Mouse (Mus musculus): ENCODE measurements around the gene Ppp2r2d. TPM values are rescaled to one million over a fixed set of nuclear protein-coding genes. Genes with fewer than 3 reads are reported as not detected.

The Ppp2r2d gene
- polyA plus RNA-seq, 1 experiment from 2014 or later: 46.2 TPM

DNA sequence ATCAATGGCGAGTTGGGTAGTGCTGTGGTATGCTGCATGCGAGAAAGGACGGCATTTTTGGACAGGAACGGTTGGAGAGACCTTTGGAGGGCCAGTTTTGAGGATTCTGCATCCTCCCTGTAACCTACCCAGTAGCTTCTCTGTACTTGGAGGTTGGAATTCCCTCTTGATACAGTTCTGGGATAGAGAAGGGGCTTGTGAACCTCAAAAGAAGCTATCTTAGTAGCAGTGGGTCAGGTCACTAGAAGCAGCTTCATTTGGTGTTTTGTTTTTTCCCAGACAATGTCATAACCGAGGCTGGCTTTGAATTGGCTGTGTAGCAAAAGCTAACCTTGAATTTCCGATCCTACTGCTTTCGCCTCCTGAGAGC, 64.3 kb downstream of the Ppp2r2d start:
- H3K27ac ChIP-seq: peak overlapping the region; percentile 97
- H3K36me3 ChIP-seq: 0 out of 2 replicates have a peak, but pooled peaks cover 6% of the 10 kb centered on the region
- H3K4me3 ChIP-seq: peak overlapping the region; percentile 92
- H3K9me3 ChIP-seq: no peaks in the 10 kb centered on the region
- 31% methylated on average over 7 of the region's 7 CpGs for WGBS
- no peak for DNase-seq (ENCODE audit: low spot score)
- no peaks in the 10 kb centered on the region for H3K27me3 ChIP-seq (ENCODE audit: insufficient read depth, poor library complexity, severe bottlenecking)
- H3K4me1 ChIP-seq: peaks cover 38% of the 10 kb centered on the region

DNA sequence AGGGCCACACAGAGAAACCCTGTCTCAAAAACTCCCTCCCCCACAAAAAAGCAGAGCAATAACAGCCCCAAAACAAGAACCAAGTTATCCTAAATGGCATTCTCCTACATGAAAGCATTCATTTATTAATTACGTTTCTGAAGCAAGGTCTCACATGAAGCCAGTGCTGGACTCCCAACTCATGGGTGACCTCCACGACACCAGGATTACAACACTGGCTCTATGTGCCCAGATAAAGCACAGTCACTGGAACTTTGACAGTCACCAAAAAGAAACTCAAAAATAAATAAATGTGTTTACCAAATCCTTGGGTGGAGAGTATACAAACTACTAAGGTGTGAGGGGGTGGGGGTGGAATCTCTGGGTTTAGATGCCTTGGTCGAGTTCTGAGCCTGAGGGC, 67.7 kb downstream of the Ppp2r2d start:
- DNase-seq (ENCODE audit: low spot score): no peak
- Histone ChIP-seq H3K9me3 (no peaks in the 10 kb centered on the region), H3K27me3 (ENCODE audit: insufficient read depth, poor library complexity, severe bottlenecking) (no peaks in the 10 kb centered on the region), H3K36me3 (no peaks in the 10 kb centered on the region), H3K27ac (no peak overlapping the region), H3K4me1 (peaks cover 15% of the 10 kb centered on the region), H3K4me3 (no peak overlapping the region)
- WGBS: 73% methylated on average over 3 of the region's 3 CpGs

DNA sequence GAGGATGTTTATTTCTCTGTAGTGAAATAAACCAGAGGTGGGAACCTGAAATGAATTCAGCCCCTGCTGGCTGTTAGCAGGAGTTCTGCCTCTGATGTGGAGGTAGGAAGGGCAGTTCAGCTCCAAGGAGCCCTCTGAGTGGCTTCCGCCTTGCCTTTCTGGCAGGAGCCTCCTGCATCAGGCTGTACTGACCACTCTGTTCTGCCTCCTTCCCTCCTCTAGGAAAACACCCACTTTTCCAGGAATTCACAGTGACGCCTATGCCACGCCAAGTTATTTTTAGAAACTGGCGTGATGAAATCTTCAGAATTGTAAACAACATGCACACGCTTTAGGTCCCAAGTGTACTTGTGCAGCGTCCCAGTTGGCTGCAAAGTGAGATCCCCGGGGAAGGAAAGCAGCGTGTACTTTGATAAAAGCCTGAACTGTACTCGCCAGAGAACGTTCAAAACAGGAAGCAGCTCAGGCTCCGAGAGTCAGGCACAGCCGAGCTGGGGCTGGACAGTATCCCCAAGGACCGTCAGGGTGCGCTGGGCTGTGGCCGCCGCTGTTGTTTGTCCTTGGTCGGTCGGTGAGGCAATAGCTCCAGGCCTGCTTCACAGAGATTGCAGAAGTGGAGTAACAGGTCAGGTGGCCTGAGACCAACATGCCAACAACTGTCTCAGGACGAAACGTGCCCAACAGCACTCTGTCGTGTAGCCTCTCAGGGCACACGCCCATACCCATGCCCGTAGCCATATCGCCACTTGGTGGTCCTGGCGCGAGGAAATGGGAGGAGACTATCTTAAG, 73.5 kb downstream of the Ppp2r2d start:
- H3K9me3 ChIP-seq: no peaks in the 10 kb centered on the region
- H3K27ac ChIP-seq: peak overlapping the region; percentile 89
- peaks cover 9% of the 10 kb centered on the region; the same call in 1 of the 2 replicates for H3K4me1 ChIP-seq
- peak overlapping the region; percentile 59 for H3K4me3 ChIP-seq
- no peaks in the 10 kb centered on the region for H3K27me3 ChIP-seq (ENCODE audit: insufficient read depth, poor library complexity, severe bottlenecking)
- H3K36me3 ChIP-seq: no peaks in the 10 kb centered on the region
- WGBS: 1% methylated on average over 26 of the region's 26 CpGs
- DNase-seq (ENCODE audit: low spot score): peak; percentile 88

DNA sequence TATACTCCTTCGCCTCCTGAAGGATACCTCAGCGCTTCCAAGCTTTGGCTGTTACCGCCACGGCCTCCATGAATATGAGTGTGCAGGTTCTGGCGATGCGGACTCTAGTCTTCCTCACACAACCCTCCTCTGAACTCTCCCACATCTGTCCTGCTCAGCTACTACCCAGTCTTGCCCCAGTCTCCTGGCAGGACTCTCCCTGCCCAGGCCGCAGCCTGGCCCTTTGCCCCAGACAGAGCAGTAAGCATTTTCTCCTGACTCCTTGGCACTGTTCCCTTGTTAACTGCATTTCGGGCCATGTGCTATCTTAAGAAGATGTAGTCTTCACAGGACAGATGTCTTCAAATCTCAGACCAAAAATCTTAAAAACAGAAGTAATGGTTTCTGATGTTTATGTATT, 75.7 kb downstream of the Ppp2r2d start:
- Histone ChIP-seq H3K9me3 (no peaks in the 10 kb centered on the region), H3K4me3 (no peak overlapping the region), H3K36me3 (no peaks in the 10 kb centered on the region), H3K4me1 (peaks cover 9% of the 10 kb centered on the region; the same call in 1 of the 2 replicates), H3K27me3 (ENCODE audit: insufficient read depth, poor library complexity, severe bottlenecking) (0 out of 2 replicates have a peak, but pooled peaks cover 5% of the 10 kb centered on the region), H3K27ac (no peak overlapping the region)
- WGBS: 88% methylated on average over 8 of the region's 8 CpGs
- no peak for DNase-seq (ENCODE audit: low spot score)

DNA sequence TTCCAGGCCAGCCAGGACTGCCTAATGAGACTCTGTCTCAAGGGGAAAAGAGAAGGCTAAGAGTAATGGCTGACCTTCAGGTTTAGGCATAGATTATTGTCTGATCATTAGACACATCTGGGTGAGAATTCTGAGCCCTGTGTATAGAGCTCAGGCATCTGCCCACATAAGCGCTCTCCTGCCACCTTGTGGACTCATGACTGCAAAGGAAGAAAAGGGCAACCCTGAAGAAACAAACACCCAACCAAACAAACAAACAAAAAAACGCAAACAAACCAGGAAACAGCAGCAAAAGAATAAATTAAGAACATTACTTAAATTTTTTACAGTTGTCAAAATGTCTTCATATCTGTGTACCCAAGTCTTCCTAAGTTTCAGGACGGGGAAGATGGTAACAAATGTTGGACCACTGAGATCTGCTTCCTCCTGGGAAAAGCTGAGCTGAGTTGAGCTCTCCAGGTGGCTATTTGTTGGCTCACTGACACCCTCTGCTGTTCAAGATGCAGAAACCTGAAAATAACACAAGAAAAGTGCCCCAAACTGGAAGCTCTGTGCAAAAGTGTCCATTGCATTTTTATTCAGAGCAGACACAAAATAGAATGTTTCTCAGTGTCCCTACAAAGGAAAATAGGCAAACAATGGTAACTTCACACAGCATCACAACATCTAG, 78.0 kb downstream of the Ppp2r2d start:
- Histone ChIP-seq H3K27ac (no peak overlapping the region), H3K4me1 (peaks cover 8% of the 10 kb centered on the region; the same call in 1 of the 2 replicates), H3K36me3 (no peaks in the 10 kb centered on the region), H3K27me3 (ENCODE audit: insufficient read depth, poor library complexity, severe bottlenecking) (0 out of 2 replicates have a peak, but pooled peaks cover 5% of the 10 kb centered on the region), H3K9me3 (no peaks in the 10 kb centered on the region), H3K4me3 (no peak overlapping the region)
- DNase-seq (ENCODE audit: low spot score): no peak
- 6% methylated on average over 3 of the region's 3 CpGs for WGBS

DNA sequence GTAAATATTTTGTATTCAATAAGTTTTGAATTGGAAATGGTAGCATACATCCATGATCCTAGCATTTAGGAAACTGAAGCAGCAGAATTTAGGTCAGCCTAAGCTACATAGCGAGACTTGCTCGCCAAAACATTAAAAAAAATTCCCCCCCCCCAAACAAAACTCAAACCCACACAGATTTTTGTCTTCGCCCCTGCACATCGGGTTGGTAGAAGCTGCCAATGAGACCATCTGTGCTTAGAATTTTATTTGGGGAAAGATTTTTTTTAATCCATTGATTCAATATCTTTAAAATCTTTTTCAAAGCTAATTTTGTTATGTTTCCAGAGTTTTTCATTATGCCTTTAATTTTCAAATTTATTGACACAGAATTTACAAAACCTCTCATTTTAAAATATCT, 82.6 kb downstream of the Ppp2r2d start:
- Histone ChIP-seq H3K4me3 (no peak overlapping the region), H3K36me3 (no peaks in the 10 kb centered on the region), H3K9me3 (no peaks in the 10 kb centered on the region), H3K27ac (no peak overlapping the region), H3K27me3 (ENCODE audit: insufficient read depth, poor library complexity, severe bottlenecking) (0 out of 2 replicates have a peak, but pooled peaks cover 5% of the 10 kb centered on the region), H3K4me1 (no peaks in the 10 kb centered on the region)
- WGBS: 89% methylated on average over 4 of the region's 4 CpGs
- DNase-seq (ENCODE audit: low spot score): no peak

Other genes with a start within 250 kb of the Ppp2r2d start
- gene Mapk1ip1, start 194 bp downstream of the Ppp2r2d start, polyA plus RNA-seq (2016; fragmentation: Nextera tagmentation; extraction: Ambion mirVana): 10.0 and 10.8 TPM in 2 replicates
- gene Bnip3, start 63.4 kb downstream of the Ppp2r2d start, polyA plus RNA-seq (2016; fragmentation: Nextera tagmentation; extraction: Ambion mirVana): 273 and 300 TPM in 2 replicates
- gene Jakmip3, start 94.7 kb downstream of the Ppp2r2d start, polyA plus RNA-seq (2016; fragmentation: Nextera tagmentation; extraction: Ambion mirVana): 0.07 and 0.09 TPM in 2 replicates
- 4.7 and 9.1 TPM in 2 replicates for gene Dpysl4, start 239.9 kb downstream of the Ppp2r2d start, polyA plus RNA-seq (2016; fragmentation: Nextera tagmentation; extraction: Ambion mirVana)